9 mouse cellular contexts compared by ENCODE assay signal in genomic region chrX:136047528-136047927, GRCm38 (mm10). TPM values are rescaled to one million over a fixed set of nuclear protein-coding genes. Genes with fewer than 3 reads are reported as not detected.
A peak's percentile ranks its signal among the peaks of the same experiment; 100 is the strongest.
DNase-seq lines count a peak whose midpoint lies in the region; ATAC-seq and TF ChIP-seq lines count a peak whose summit lies in the region.
"Had no signal": no experiment of that assay in that cellular context is flagged by ENCODE, and none has a peak within 500 bp of the region (broad histone marks: within the 10 kb centered on the region; RNA-seq: fewer than 3 reads in every experiment).

No protein-coding gene starts in this region.

- H3K9me3 ChIP-seq in liver, postnatal 0 days (ENCODE audit: low read length): no peaks in the 10 kb centered on the region

- no peaks in the 10 kb centered on the region; the same call in 1 of the 2 replicates for H3K27me3 ChIP-seq in liver, postnatal 0 days (ENCODE audit: insufficient read depth, low read length)

- WGBS in liver, postnatal 0 days (ENCODE audit: insufficient replicate concordance): 14% methylated on average over 5 of the region's 5 CpGs

- no peak overlapping the region for H3K4me2 ChIP-seq in liver, postnatal 0 days (ENCODE audit: low read depth, low read length)

- H3K27ac ChIP-seq in gastrocnemius, adult 2 months: no peak overlapping the region
- no peak overlapping the region for H3K27ac ChIP-seq in liver, postnatal 0 days (ENCODE audit: low read depth)

- H3K36me3 ChIP-seq in liver, postnatal 0 days (replicated peaks; ENCODE audit: insufficient read depth, low read length): no peaks in the 10 kb centered on the region

- peak; percentile 78 for TF ChIP-seq CTCF in gastrocnemius, adult 2 months (IDR thresholded peaks at IDR 0.05)
- peak; percentile 76 for TF ChIP-seq CTCF in liver, postnatal 0 days (IDR thresholded peaks at IDR 0.05; ENCODE audit: low read depth)

- DNase-seq in gastrocnemius, adult 2 months: peak; percentile 28
- no peak for DNase-seq in gastrocnemius, postnatal 25 days
- peak; percentile 84 for DNase-seq in NIH3T3 (ENCODE audit: low read depth)
- peak; percentile 80 for DNase-seq in cerebellum, adult 9-10 months
- peak; percentile 49 to 84 for DNase-seq in frontal cortex, adult 2 months (ENCODE audit: extremely low spot score in 1 of 2, low spot score in 1 of 2)
- peak; percentile 59 to 70 for DNase-seq in kidney, postnatal 36 days
- DNase-seq in liver, postnatal 0 days: peak; percentile 45
- DNase-seq in right cerebral cortex, adult 2 months (ENCODE audit: low spot score in 2 of 2): peak; percentile 71 to 75

- intact Hi-C loops in gastrocnemius, adult 2 months (cut with DNase I): loop anchor here (2.0 kb wide), 1 partner anchor 273 kb away; no protein-coding TSS in a partner anchor

- no peak overlapping the region for H3K9ac ChIP-seq in liver, postnatal 0 days (replicated peaks)

- H3K4me1 ChIP-seq in liver, postnatal 0 days (ENCODE audit: insufficient read depth): no peaks in the 10 kb centered on the region

- H3K4me3 ChIP-seq in gastrocnemius, adult 2 months: no peak overlapping the region
- H3K4me3 ChIP-seq in liver, postnatal 0 days (ENCODE audit: low read depth, low read length): no peak overlapping the region

- TF ChIP-seq EP300 in liver, postnatal 0 days (IDR thresholded peaks at IDR 0.05; ENCODE audit: low read depth): no peak

- no peak for ATAC-seq in liver, postnatal 0 days

RNA-seq across cellular contexts. Expression of gene Arxes1, which starts 14.4 kb away (rescaled TPM):
- total RNA-seq in gastrocnemius, adult 2 months (2021): under 1 TPM in 1 of 2 experiments, not detected in 1; 0.20 TPM
- total RNA-seq in gastrocnemius, postnatal 25 days (2021): under 1 TPM; 0.31 to 0.88 TPM
- 23.9 and 25.2 TPM in 2 replicates for polyA plus RNA-seq in frontal cortex, adult 2 months (2012; rRNA removed)
- 3.8 and 4.4 TPM in 2 replicates for polyA plus RNA-seq in liver, postnatal 0 days (2015; fragmentation: Nextera tagmentation; extraction: Ambion mirVana)

RNA-seq across cellular contexts. Expression of gene Bex2, which starts 20.5 kb away (rescaled TPM):
- total RNA-seq in gastrocnemius, adult 2 months (2021): under 1 TPM in 1 of 2 experiments, not detected in 1; 0.70 TPM
- total RNA-seq in gastrocnemius, postnatal 25 days (2021): not detected
- polyA plus RNA-seq in frontal cortex, adult 2 months (2012; rRNA removed): 425 and 460 TPM in 2 replicates
- polyA plus RNA-seq in liver, postnatal 0 days (2015; fragmentation: Nextera tagmentation; extraction: Ambion mirVana): 141 and 149 TPM in 2 replicates

RNA-seq across cellular contexts. Expression of gene Nxf3, which starts 37.5 kb away (rescaled TPM):
- total RNA-seq in gastrocnemius, adult 2 months (2021): not detected
- not detected for total RNA-seq in gastrocnemius, postnatal 25 days (2021)
- 0.04 and 0.10 TPM in 2 replicates for polyA plus RNA-seq in frontal cortex, adult 2 months (2012; rRNA removed)
- 0.07 and 0.09 TPM in 2 replicates for polyA plus RNA-seq in liver, postnatal 0 days (2015; fragmentation: Nextera tagmentation; extraction: Ambion mirVana)
- polyA plus RNA-seq: stomach, embryonic 14.5 days had no signal

RNA-seq across cellular contexts. Expression of gene Arxes2, which starts 53.9 kb away (rescaled TPM):
- total RNA-seq in gastrocnemius, adult 2 months (2021): under 1 TPM in 1 of 2 experiments, not detected in 1; 0.56 TPM
- total RNA-seq in gastrocnemius, postnatal 25 days (2021): 1 to 10 TPM in 1 of 2 experiments, under 1 TPM in 1; 0.20 to 2.2 TPM
- 84.8 and 88.5 TPM in 2 replicates for polyA plus RNA-seq in frontal cortex, adult 2 months (2012; rRNA removed)
- 16.3 and 16.8 TPM in 2 replicates for polyA plus RNA-seq in liver, postnatal 0 days (2015; fragmentation: Nextera tagmentation; extraction: Ambion mirVana)
